Mouse (Mus musculus): ENCODE data around the gene Pard3.
A peak's percentile ranks its signal among the peaks of the same experiment; 100 is the strongest.

The Pard3 gene

DNA sequence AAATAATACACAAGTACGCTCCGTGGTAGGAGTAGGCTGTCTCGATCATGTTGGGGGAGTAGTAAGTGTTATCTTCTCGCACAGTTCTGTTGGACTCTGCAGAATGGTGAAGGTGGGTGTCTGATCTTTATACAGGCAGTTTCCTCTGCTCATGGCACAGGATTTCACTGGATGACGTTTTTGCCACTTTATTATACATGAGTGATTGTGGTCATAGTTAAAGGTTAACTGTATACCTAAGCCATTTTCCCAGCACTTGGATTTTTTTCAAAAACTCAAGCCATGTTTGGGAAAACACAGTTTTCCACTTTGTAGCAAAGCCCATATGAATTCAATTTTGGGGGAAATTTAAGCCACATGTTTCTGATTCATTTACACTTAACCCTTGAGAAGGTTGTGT is 489.9 kb downstream of the Pard3 start:
- DNase-seq (ENCODE audit: low spot score): no peak

DNA sequence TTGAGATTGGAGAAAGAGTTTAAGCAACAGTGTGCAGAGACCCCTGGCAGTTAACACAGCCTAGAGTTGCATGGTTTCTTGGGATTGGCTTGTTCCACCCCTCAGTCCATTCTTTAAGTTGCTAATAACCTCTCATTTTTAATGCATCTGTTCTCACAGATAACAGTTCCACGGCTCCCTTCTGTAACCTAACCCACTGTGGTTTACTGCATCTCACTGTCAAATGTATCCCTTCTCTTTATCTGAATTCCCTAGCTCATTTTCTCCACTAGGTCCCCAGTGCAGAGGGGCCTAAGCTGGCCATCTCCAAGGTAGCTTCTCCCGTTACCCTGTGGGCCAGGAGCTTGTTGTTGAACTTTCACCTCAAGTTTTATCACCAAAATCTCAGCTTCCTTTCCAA is 492.1 kb downstream of the Pard3 start:
- no peak for DNase-seq (ENCODE audit: low spot score)

DNA sequence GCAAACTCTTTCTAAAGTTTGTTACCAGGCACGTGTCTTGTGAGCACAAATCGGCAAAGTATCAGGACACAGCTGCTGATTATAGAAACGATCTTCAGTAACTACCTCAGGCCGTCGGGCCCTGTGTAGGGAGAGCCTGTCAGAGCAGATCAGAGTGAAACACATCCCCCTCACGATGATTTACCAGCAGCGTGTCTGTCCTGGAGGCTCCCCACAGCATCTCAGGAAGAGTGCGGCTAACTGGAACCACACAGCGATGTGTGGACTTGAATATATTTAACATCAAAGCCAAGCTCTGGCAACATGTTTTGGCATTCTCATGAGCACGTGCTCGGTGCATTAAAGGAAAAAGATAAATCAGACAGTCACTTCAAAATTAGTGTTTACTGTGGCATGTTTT is 493.3 kb downstream of the Pard3 start:
- DNase-seq (ENCODE audit: low spot score): no peak

DNA sequence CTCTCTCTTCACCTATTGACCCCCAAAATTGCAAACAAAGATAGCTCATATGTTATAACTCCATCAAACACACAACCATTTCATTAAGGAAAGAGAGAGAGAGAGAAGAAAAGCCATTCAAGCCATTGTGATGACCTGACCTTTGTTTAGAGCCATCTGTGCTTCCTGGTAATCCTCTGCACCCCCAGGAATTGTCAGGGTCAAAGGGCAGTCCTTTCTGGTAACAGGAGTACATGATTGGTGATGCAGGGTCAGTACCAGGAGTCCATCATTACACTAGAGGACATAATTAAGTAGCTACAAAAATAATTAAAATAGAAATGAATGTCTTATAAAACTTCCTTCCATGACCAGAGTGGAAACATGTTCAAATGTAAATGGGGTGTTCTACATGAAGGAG is 493.9 kb downstream of the Pard3 start:
- DNase-seq (ENCODE audit: low spot score): no peak

DNA sequence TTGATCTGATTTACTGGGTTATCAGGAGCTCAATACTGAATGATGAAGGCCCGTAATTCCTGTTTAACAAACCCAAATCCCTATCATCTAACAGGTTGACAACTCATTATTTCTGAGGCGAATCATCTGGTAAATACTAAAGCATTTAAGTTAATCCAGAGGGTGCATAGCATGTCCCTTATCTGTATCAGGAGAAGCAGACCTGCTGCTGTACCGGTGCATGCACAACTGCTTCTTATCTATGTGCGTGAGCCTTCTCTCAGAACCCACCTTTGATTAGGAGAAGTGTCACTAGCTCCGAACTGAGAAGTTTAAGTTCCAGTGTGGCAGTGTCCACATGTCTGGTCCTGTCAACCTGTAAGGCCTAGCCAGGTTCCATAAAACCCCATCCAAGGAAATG is 499.9 kb downstream of the Pard3 start:
- DNase-seq (ENCODE audit: low spot score): no peak

DNA sequence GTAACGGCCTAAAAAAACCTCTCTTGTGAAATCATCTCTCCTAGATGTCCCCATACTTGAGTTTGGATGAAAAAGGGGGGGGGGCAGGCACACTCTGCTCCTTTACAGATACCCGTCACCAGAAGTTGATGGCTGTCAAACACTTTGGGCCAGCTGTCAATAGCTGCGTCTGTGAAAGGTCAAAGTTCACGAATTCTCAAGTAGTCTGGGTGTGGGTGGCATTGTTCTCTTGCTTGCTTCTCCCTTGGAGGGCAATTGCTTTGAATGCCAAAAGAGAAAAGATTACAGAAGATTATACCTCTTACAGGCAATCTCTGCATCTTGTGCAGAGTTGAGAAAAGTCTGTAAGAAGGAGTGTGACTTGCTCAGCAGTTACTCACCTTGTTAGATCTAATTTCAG is 500.7 kb downstream of the Pard3 start:
- no peak for DNase-seq (ENCODE audit: low spot score)

DNA sequence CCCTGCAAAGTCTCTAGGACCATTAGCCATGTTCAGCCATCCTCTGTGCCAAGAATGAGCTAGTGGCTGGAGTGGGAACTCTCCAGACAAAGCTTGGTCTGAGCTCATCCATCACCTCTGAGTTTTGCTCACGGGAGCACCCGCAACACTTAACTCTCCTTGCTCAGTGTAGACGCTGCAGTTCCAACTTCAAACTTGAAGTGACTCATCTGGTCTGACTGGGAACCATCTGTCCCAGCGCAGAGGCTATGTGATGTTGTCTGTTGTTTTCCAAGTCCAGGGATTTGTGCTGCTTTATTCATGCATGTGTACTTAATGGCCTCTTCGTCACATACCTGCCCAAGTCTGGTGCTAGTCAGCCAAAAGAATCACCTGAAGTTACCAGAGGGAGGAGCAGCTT is 505.5 kb downstream of the Pard3 start:
- DNase-seq (ENCODE audit: low spot score): no peak

DNA sequence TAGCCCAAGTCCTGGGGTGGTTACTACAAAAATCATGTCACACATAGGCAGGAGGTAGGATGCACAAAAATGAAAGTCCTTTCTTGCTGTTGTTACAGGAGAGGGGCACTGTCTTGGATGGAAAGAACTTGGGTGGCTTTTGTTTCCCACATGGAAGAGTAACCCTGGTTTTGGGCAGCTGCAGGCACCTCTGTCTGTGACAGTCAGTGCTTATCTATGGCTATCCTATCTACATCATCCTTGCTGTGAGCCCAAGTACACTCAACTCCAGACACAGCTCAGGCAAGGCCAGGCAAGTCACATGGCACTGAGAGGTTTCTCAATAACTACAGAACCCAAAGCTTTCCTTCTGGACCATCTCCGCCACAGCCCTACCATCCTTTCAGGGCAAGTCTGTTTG is 506.8 kb downstream of the Pard3 start:
- no peak for DNase-seq (ENCODE audit: low spot score)

DNA sequence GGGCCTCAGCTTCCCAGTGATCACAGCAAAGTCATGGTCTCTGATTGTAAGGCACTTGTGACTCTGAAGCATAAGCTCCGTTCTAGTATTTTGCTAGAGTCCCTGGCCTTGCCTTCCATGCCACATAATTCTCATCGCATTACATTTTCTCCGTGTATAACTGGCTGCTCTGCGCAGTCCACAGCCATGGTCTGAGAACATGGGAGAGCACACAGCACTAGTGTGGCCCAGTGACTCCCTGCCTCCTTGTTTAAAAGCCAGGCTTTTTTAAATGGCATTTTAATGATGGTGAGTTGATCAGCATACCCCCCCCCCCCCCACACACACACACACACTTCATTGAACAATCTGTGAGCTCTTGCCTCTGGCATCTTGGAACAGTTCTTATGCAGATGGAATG is 508.8 kb downstream of the Pard3 start:
- no peak for DNase-seq (ENCODE audit: low spot score)

DNA sequence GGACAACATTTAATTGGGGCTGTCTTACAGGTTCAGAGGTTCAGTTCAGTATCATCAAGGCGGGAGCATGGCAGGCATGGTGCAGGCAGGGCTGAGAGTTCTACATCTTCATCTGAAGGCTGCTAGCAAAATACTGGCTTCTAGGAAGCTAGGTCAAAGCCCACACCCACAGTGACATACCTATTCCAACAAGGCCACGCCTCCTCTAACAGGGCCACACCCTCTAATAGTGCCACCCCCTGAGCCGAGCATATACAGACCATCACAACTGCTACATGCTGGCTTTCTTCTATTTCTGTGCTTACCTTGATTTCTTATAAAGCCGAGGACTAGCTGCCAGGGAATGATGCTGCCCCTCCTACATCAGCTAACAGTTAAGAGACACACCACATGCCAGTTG is 513.0 kb downstream of the Pard3 start:
- DNase-seq (ENCODE audit: low spot score): no peak

DNA sequence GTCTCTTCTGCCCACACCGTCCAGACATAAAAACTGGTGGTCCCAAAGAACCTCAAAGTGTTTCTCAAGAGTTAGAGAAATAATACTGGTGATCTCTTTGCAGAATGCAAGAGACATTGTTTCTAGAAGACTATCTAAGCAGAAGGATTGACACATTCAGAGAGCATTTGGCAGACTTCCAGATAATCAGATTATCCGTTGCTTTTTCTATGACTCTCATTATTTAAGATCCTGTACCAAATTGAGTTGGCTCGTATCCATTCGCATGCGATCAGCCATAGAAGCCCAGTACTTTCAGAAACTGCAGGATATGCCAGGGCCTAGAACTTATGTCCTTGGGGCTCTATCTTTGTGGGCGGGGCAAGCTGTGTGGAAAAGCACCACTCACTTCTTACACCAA is 514.0 kb downstream of the Pard3 start:
- DNase-seq (ENCODE audit: low spot score): no peak

DNA sequence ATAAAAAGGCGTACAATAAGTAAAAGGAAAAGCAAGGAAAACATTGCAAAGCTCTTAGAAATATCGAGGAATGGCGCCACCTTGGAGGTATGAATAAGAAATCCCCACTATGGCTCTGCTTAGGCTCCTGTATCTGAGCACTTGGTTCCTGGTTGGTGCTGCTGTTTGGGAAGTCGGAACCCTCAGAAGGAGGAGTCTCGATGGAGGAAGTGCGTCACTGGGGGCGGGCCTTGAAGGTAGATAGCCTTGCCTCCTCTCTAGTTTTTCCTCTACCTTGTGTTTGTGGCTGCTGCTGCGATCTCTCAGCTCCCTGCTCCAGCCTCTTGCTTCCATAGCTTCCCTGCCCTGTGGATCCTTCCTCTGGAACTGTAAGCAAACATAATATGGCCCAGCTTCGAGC is 515.7 kb downstream of the Pard3 start:
- DNase-seq (ENCODE audit: low spot score): no peak

DNA sequence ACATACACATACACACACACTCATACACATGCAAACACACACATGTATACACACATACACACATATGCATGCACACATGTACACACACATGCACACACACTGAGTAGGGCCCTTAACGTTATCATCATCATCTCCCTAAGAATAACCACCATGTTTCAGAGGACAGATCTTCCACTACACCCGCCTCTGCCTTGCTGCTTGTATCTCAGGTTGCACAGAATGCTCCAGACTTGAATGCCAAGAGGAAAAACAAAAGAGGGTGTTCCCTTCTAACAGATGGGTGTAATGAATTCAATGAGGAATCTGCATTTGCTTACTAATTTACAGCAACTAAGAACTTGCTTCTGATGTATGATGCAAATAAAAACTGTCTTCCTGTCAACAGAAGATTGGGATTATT is 519.7 kb downstream of the Pard3 start:
- DNase-seq (ENCODE audit: low spot score): no peak

DNA sequence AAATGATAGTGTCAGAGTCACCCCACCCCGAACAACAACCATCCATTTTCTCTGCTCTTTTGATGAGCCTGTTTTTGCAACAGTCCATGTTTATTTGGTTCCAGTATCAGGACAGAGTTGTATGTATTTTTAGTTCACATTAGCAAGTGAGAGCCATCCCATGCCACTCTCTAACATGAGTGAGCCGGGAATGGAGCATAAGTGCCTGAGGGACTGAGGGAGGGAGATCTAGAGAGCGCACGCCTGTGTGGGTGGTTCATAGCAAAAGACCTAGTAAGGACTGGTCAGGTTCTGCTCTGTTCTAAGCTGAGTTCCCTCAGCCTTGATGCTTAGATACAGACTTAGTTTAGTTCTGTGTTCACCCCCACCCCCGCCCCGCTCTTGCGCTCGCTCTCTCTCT is 521.9 kb downstream of the Pard3 start:
- no peak for DNase-seq (ENCODE audit: low spot score)

DNA sequence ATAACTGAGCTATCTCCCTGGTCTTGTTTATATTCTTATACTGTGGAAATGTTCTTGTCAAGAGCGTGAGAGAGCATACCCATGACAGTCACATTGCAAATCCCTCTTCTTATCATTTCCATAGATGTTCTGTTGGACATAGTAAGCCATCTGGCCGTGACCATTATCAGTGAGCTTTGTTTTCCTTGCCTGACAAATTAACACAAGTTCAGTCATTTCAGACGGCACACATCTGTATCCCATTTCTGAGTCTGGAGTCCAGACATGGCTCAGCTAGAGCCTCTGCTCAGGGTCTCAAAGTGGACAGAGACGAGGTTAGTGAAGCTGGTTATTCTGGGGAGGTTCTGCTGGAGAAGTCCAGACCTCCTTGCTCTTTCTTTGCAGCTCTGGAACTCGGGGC is 523.0 kb downstream of the Pard3 start:
- no peak for DNase-seq (ENCODE audit: low spot score)

DNA sequence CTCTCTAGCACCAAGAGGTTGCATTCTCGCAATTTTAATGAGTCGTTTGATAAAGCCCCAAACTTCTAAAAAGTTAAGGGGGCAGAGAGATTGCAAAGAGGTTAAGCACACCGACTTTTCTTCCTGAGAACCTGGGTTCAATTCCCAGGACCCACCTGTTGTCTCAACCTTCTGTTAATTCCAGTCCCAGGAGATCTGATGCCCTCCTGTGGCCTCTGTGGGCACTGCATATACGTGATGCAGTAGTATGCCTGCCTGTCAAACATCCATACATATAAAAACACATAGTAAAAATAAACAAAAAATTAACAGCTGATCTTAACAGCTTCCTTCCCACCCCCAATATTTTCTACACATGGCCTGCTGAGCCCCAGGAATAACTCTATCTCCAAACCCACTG is 524.6 kb downstream of the Pard3 start:
- DNase-seq (ENCODE audit: low spot score): peak; percentile 5

DNA sequence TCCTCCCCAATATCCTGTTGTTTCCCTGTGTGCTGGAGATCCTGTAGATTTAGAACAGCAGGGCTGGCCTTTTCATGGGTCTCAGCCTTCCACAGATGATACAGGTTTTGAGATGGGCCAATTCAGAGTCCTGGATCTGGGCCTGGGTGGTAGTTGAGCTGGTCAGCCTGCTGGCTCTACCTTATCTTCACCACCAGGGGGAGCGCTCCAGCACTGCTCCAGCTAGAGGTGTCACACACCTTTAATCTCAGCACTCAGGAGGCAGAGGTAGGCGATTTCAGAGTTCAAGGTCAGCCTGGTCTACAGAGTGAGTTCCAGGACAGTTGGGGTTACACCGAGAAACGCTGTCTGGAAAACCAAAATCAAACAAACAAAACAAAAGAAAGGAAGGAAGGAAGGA is 525.6 kb downstream of the Pard3 start:
- DNase-seq (ENCODE audit: low spot score): peak; percentile 17

DNA sequence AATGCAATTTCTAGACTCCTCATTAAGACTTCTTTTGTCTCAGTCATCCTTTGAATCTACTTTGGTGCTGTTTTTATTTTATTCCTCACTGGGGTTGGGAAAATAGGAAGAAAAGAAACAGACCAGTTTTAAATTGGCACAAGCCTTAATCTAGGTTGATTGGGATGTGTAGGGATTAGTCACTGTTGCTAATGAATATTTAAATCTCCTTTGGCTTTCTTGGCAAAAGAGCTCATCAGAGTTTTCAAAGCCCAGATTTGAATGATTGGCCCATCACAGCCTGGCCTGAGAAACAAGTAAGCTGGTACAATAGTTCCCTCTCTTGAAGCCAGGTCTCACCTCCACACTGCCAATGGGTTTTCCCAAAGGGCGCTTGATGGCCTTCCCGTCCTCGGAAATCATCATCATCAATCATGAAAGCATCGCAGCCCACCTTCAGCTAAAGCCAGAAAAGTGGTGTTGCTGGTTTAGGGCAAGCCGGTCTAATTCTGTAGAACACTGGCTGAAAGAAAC is 527.0 kb downstream of the Pard3 start:
- no peak for DNase-seq (ENCODE audit: low spot score)

DNA sequence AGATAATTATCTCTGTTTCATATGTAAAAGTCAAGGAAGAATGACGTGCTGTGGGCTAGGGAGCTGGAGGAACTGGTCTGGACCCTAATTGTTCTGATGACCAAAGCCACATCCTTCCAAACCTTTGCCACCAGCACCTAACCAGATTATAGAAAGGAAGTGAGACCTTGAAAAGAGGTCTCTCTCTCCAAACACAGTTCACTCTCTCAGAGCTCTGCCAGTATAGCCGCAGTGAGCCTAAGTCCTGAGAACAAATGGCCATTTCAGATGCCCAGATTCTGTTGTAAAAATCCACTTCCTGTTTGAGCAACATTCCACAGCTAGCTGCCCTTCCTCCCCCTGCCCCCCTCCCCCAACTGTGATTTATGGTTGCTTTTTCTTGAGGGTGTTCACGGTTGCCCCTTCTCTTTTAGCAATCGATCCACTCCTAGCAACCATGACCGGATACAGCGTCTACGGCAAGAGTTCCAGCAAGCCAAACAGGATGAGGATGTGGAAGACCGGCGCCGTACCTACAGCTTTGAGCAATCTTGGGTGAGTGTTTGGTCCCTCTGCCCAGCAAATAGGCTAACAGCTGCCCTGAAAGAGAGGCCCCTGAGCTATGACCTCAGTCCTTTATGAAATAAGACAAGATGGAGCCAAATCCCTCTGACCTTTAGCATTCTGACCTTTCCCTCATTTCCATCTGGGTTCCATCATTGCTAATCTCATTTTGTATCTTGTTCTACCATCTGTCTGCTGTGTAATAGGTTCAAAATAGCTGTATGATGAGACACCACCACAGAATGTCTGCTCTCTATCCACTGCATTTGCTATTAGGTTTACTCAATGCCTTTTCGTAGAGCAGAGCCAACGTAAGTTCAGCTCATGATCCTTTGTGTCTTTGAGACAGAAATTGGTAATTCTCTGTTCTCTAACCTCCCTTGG is 529.2 kb downstream of the Pard3 start:
- DNase-seq (ENCODE audit: low spot score): no peak

DNA sequence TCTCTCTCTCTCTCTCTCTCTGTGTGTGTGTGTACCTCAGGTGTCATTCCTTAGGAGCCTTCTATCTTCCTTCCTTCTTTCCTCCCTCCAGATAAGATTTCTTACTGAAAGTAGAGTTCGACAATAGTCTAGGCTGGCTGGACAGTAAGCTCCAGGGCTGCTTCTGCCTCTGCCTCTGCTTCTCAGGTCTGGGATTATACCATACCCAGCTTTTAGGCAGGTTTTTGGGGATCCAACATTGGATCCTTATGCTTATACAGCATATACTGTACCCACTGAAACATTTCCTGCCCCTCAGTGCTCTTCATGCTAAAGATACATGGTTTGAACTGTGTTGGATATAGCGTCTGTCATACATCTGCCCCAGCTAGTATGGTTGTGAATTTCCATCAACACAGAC is 536.9 kb downstream of the Pard3 start:
- no peak for DNase-seq (ENCODE audit: low spot score)

DNA sequence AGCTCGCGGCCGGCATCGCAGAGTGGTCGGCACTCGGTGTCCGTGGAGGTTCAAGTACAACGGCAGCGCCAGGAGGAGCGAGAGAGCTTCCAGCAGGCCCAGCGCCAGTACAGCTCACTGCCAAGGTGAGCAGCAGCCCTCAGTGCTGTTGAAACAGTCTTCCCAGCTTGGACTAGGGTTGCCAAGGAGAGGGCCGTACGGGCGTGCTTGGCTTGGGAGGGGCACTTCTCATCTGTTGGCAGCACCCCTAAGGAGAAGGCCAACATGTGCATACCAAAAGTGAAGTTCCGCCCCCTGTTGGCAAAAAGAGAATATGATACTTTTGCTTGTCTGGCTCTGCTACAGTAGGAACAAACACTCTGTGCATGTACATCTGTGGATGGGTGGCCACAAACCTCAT is 539.4 kb downstream of the Pard3 start:
- DNase-seq (ENCODE audit: low spot score): no peak

DNA sequence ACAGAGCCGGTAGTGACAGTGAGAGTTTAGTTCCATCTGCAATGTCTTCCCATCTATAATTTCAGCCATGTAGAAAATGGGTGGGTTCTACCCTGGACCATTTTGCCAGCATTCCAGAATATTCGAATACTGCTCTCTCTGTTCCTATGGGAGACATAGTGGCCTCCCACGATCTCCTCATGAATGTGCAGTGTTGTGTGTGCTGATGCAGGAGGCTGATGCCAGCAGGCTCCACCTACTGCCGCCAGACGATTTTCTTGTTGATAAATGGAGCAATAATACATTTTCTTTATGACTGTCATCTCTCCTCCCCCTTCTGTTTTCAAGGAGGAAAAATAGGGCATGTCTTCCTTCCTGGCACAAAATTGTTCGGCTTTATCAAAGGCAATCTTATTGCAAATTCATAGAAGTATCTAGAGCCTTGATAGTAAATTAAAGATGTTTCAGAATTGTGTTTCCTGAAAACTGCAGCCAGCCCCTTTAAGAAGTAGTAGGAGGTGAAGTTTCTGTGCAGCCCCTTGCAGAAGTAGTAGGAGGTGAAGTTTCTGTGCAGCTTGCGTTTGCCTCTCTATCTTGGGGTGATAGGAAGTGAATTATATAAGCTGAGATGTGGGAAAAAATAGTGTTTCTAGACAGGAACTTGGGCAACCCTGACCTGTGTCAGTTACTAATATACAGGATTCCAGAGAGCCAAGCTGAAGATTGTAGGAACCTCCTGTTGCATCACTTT is 545.0 kb downstream of the Pard3 start:
- DNase-seq (ENCODE audit: low spot score): no peak

DNA sequence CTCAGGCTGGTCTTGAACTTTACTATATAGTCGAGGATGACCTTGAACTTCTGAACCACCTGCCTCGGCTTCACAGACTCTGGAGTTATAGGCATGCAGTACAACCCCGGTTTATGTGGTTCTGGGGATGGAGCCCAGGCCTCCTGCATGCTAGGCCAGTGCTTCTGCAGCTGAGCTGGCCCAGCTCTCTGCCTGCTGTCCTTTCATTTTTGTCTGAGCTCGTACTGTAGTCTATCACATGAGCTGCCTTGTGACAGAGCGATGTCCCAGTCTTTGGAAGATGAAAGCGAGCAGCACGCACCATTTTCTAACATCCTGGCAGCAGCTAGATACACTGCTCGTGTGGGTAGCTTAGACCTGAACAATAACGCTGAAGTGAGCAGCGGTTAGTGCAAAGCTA is 545.6 kb downstream of the Pard3 start:
- no peak for DNase-seq (ENCODE audit: low spot score)

Measured in c-Kit-positive CD71-positive TER-119-positive erythroid progenitor cells, embryonic 14.5 days (primary cell).